Mouse (Mus musculus): ENCODE measurements around the gene Akip1. TPM values are rescaled to one million over a fixed set of nuclear protein-coding genes. Genes with fewer than 3 reads are reported as not detected.

The Akip1 gene
- 1 to 10 TPM; 5.2 to 5.7 TPM for total RNA-seq (2021)

GRCm38 (mm10) chr7:109703190-109704015 is at the start of gene Akip1, which contains the start of gene St5:
Gene Akip1, plus strand, starts transcription at chr7:109703690.
Gene St5, minus strand, starts transcription at chr7:109703605.
- intact Hi-C loops (cut with DNase I) = no loop called here

GRCm38 (mm10) chr7:109654871-109655270 is 48.6 kb upstream of the Akip1 start:
- intact Hi-C loops (cut with DNase I) = no loop called here
- DNase-seq (ENCODE audit: low spot score in 2 of 2) = no peak

More at GRCm38 (mm10) chr7:109703190-109704015, at the start of gene Akip1, which contains the start of gene St5:
- DNase-seq (ENCODE audit: low spot score in 2 of 2) = peak; percentile 90 to 91

GRCm38 (mm10) chr7:109657884-109658283 is 45.6 kb upstream of the Akip1 start:
- intact Hi-C loops (cut with DNase I) = no loop called here
- no peak for DNase-seq (ENCODE audit: low spot score in 2 of 2)

- no peak for DNase-seq (ENCODE audit: low spot score in 2 of 2)
- intact Hi-C loops (cut with DNase I) = no loop called here
Measured at GRCm38 (mm10) chr7:109659278-109659677, 44.2 kb upstream of the Akip1 start.

GRCm38 (mm10) chr7:109662626-109663025 is 40.9 kb upstream of the Akip1 start:
- DNase-seq (ENCODE audit: low spot score in 2 of 2) = no peak
- intact Hi-C loops (cut with DNase I) = no loop called here

GRCm38 (mm10) chr7:109666664-109667063 is 36.8 kb upstream of the Akip1 start:
- DNase-seq (ENCODE audit: low spot score in 2 of 2) = no peak
- intact Hi-C loops (cut with DNase I) = no loop called here

- DNase-seq (ENCODE audit: low spot score in 2 of 2) = no peak
- intact Hi-C loops (cut with DNase I) = loop anchor here (5.0 kb wide), 1 partner anchor 52 kb away; no protein-coding TSS in a partner anchor
Measured at GRCm38 (mm10) chr7:109669426-109670170, 33.9 kb upstream of the Akip1 start.

- DNase-seq (ENCODE audit: low spot score in 2 of 2) = peak; percentile 39 to 60
- intact Hi-C loops (cut with DNase I) = loop anchor here (5.0 kb wide), 1 partner anchor 55 kb away; no protein-coding TSS in a partner anchor
Measured at GRCm38 (mm10) chr7:109671581-109672471, 31.7 kb upstream of the Akip1 start.

GRCm38 (mm10) chr7:109674944-109675628 is 28.4 kb upstream of the Akip1 start:
- intact Hi-C loops (cut with DNase I) = loop anchor here (5.0 kb wide), 1 partner anchor 58 kb away; no protein-coding TSS in a partner anchor
- no peak for DNase-seq (ENCODE audit: low spot score in 2 of 2)

- DNase-seq (ENCODE audit: low spot score in 2 of 2) = no peak
- intact Hi-C loops (cut with DNase I) = no loop called here
Measured at GRCm38 (mm10) chr7:109680284-109680683, 23.2 kb upstream of the Akip1 start.

- intact Hi-C loops (cut with DNase I) = no loop called here
- DNase-seq (ENCODE audit: low spot score in 2 of 2) = no peak
Measured at GRCm38 (mm10) chr7:109680879-109681278, 22.6 kb upstream of the Akip1 start.

- intact Hi-C loops (cut with DNase I) = no loop called here
- no peak for DNase-seq (ENCODE audit: low spot score in 2 of 2)
Measured at GRCm38 (mm10) chr7:109686585-109687128, 16.8 kb upstream of the Akip1 start.

GRCm38 (mm10) chr7:109690101-109690500 is 13.4 kb upstream of the Akip1 start:
- intact Hi-C loops (cut with DNase I) = no loop called here

GRCm38 (mm10) chr7:109690961-109691360 is 12.5 kb upstream of the Akip1 start:
- DNase-seq (ENCODE audit: low spot score in 2 of 2) = no peak
- intact Hi-C loops (cut with DNase I) = no loop called here

More at GRCm38 (mm10) chr7:109690101-109690500, 13.4 kb upstream of the Akip1 start:
- no peak for DNase-seq (ENCODE audit: low spot score in 2 of 2)

- no peak for DNase-seq (ENCODE audit: low spot score in 2 of 2)
- intact Hi-C loops (cut with DNase I) = no loop called here
Measured at GRCm38 (mm10) chr7:109694576-109695338, 8.7 kb upstream of the Akip1 start.

- intact Hi-C loops (cut with DNase I) = no loop called here
Measured at GRCm38 (mm10) chr7:109695339-109695726, 8.2 kb upstream of the Akip1 start.

GRCm38 (mm10) chr7:109700213-109700612 is 3.3 kb upstream of the Akip1 start:
- intact Hi-C loops (cut with DNase I) = no loop called here
- DNase-seq (ENCODE audit: low spot score in 2 of 2) = no peak

More at GRCm38 (mm10) chr7:109695339-109695726, 8.2 kb upstream of the Akip1 start:
- DNase-seq (ENCODE audit: low spot score in 2 of 2) = no peak

- intact Hi-C loops (cut with DNase I) = no loop called here
Measured at GRCm38 (mm10) chr7:109702721-109703120, 769 bp upstream of the Akip1 start.

More at GRCm38 (mm10) chr7:109702721-109703120, 769 bp upstream of the Akip1 start:
- DNase-seq (ENCODE audit: low spot score in 2 of 2) = no peak

Measured in left cerebral cortex, postnatal 36 days (tissue).